Mouse (Mus musculus): ENCODE measurements at regions not wholly inside any gene's neighbourhood (a gene's known extent, or its start where the extent isn't known, plus 50 kb on each side); places are given as distances from the start of the nearest gene placed in this dataset.
A peak's percentile ranks its signal among the peaks of the same experiment; 100 is the strongest.

- peak; percentile 8 for DNase-seq (ENCODE audit: low read depth, low spot score)
These were observed 54.7 kb downstream of the Spry2 start for GRCm38 (mm10) chr14:105841888-105842287.

- no peak for DNase-seq (ENCODE audit: low read depth, low spot score)
These were observed 59.1 kb downstream of the Spry2 start for GRCm38 (mm10) chr14:105837533-105837932.

- no peak for DNase-seq (ENCODE audit: low read depth, low spot score)
These were observed 65.9 kb downstream of the Spry2 start for GRCm38 (mm10) chr14:105830701-105831100.

GRCm38 (mm10) chr14:105830301-105830700 lies 66.3 kb downstream of the Spry2 start:
- DNase-seq (ENCODE audit: low read depth, low spot score), result no peak

GRCm38 (mm10) chr14:105823129-105823528 lies 73.5 kb downstream of the Spry2 start:
- no peak for DNase-seq (ENCODE audit: low read depth, low spot score)

- DNase-seq (ENCODE audit: low read depth, low spot score), result no peak
These were observed 74.0 kb downstream of the Spry2 start for GRCm38 (mm10) chr14:105822653-105823052.

- DNase-seq (ENCODE audit: low read depth, low spot score), result no peak
These were observed 77.1 kb downstream of the Spry2 start for GRCm38 (mm10) chr14:105819534-105819933.

GRCm38 (mm10) chr14:105818841-105819240 lies 77.8 kb downstream of the Spry2 start:
- peak; percentile 54 for DNase-seq (ENCODE audit: low read depth, low spot score)

GRCm38 (mm10) chr14:105817481-105817880 lies 79.1 kb downstream of the Spry2 start:
- DNase-seq (ENCODE audit: low read depth, low spot score), result no peak

- no peak for DNase-seq (ENCODE audit: low read depth, low spot score)
These were observed 80.8 kb downstream of the Spry2 start for GRCm38 (mm10) chr14:105815827-105816226.

GRCm38 (mm10) chr14:105815281-105815680 lies 81.3 kb downstream of the Spry2 start:
- no peak for DNase-seq (ENCODE audit: low read depth, low spot score)

- DNase-seq (ENCODE audit: low read depth, low spot score), result peak; percentile 46
These were observed 83.0 kb downstream of the Spry2 start for GRCm38 (mm10) chr14:105813661-105814060.

GRCm38 (mm10) chr14:105813097-105813496 lies 83.5 kb downstream of the Spry2 start:
- no peak for DNase-seq (ENCODE audit: low read depth, low spot score)

- no peak for DNase-seq (ENCODE audit: low read depth, low spot score)
These were observed 90.9 kb downstream of the Spry2 start for GRCm38 (mm10) chr14:105805762-105806161.

GRCm38 (mm10) chr14:105805362-105805761 lies 91.3 kb downstream of the Spry2 start:
- peak; percentile 86 for DNase-seq (ENCODE audit: low read depth, low spot score)

GRCm38 (mm10) chr14:105804761-105805160 lies 91.9 kb downstream of the Spry2 start:
- DNase-seq (ENCODE audit: low read depth, low spot score), result peak; percentile 70

- no peak for DNase-seq (ENCODE audit: low read depth, low spot score)
These were observed 93.3 kb downstream of the Spry2 start for GRCm38 (mm10) chr14:105803281-105803680.

GRCm38 (mm10) chr14:105802529-105803280 lies 93.9 kb downstream of the Spry2 start:
- no peak for DNase-seq (ENCODE audit: low read depth, low spot score)

- DNase-seq (ENCODE audit: low read depth, low spot score), result no peak
These were observed 96.3 kb downstream of the Spry2 start for GRCm38 (mm10) chr14:105800142-105800925.

GRCm38 (mm10) chr14:105799401-105799861 lies 97.2 kb downstream of the Spry2 start:
- no peak for DNase-seq (ENCODE audit: low read depth, low spot score)

- no peak for DNase-seq (ENCODE audit: low read depth, low spot score)
These were observed 103.5 kb downstream of the Spry2 start for GRCm38 (mm10) chr14:105793010-105793702.

GRCm38 (mm10) chr14:105790441-105790840 lies 106.2 kb downstream of the Spry2 start:
- DNase-seq (ENCODE audit: low read depth, low spot score), result no peak

All from 3T3-L1 (cell line).